Mouse (Mus musculus) natural killer cell, adult 2 months (primary cell): ENCODE results near the gene Calr.
A peak's percentile ranks its signal among the peaks of the same experiment; 100 is the strongest.

Experiments used
- DNase-seq, 2 experiments: peaks; one replicate each; pipeline ENCODE4 v3.0.0; 2022; ENCODE audit warnings: low spot score in 2 of 2

Calr gene

GRCm38 (mm10) chr8:84846722-84847572 lies at the start of gene Calr:
Gene Calr, minus strand, starts transcription at chr8:84846934.
- peak; percentile 99 to 100 for DNase-seq

GRCm38 (mm10) chr8:84895963-84896362 lies 49.2 kb upstream of the Calr start:
- no peak for DNase-seq

- DNase-seq: peak; percentile 75 to 83
Observed at GRCm38 (mm10) chr8:84893709-84894134, 47.0 kb upstream of the Calr start, which contains the start of gene Gcdh. Gene Gcdh, minus strand, starts transcription at chr8:84893921.

- DNase-seq: no peak
Observed at GRCm38 (mm10) chr8:84892993-84893708, 46.4 kb upstream of the Calr start.

- no peak for DNase-seq
Observed at GRCm38 (mm10) chr8:84889141-84889540, 42.4 kb upstream of the Calr start.

- no peak for DNase-seq
Observed at GRCm38 (mm10) chr8:84888280-84888679, 41.5 kb upstream of the Calr start.

- DNase-seq: no peak
Observed at GRCm38 (mm10) chr8:84884728-84885127, 38.0 kb upstream of the Calr start.

- DNase-seq: no peak
Observed at GRCm38 (mm10) chr8:84878915-84879314, 32.2 kb upstream of the Calr start.

- no peak for DNase-seq
Observed at GRCm38 (mm10) chr8:84877297-84878035, 30.7 kb upstream of the Calr start.

GRCm38 (mm10) chr8:84874339-84874738 lies 27.6 kb upstream of the Calr start:
- DNase-seq: no peak

GRCm38 (mm10) chr8:84873016-84873415 lies 26.3 kb upstream of the Calr start:
- DNase-seq: no peak

- DNase-seq: peak; percentile 49 to 61
Observed at GRCm38 (mm10) chr8:84872309-84872965, 25.7 kb upstream of the Calr start.

GRCm38 (mm10) chr8:84871376-84872308 lies 24.9 kb upstream of the Calr start, which contains the start of gene Syce2:
Gene Syce2, plus strand, starts transcription at chr8:84872111.
- peak; percentile 69 to 86 for DNase-seq

GRCm38 (mm10) chr8:84856864-84857441 lies 10.2 kb upstream of the Calr start, which contains the start of gene Farsa:
Gene Farsa, plus strand, starts transcription at chr8:84856989.
- peak; percentile 90 to 92 for DNase-seq

- no peak for DNase-seq
Observed at GRCm38 (mm10) chr8:84856434-84856833, 9.7 kb upstream of the Calr start.

- DNase-seq: peak; percentile 13 to 23
Observed at GRCm38 (mm10) chr8:84847684-84848435, 1.1 kb upstream of the Calr start.

GRCm38 (mm10) chr8:84846094-84846721 lies 526 bp downstream of the Calr start:
- DNase-seq: no peak

GRCm38 (mm10) chr8:84845355-84846093 lies 1.2 kb downstream of the Calr start:
- DNase-seq: peak; percentile 35 to 41
